Comparison of ENCODE assay signal across 19 mouse cellular contexts in genomic region chr10:62020068-62020620, GRCm38 (mm10). TPM values are rescaled to one million over a fixed set of nuclear protein-coding genes. Genes with fewer than 3 reads are reported as not detected.
DNase-seq lines count a peak whose midpoint lies in the region; ATAC-seq and TF ChIP-seq lines count a peak whose summit lies in the region.
"Had no signal": no experiment of that assay in that cellular context is flagged by ENCODE, and none has a peak within 500 bp of the region (broad histone marks: within the 10 kb centered on the region; RNA-seq: fewer than 3 reads in every experiment).

No protein-coding gene starts in this region.

- no peak for TF ChIP-seq CTCF in kidney, postnatal 0 days (IDR thresholded peaks at IDR 0.05; ENCODE audit: low read depth)
- TF ChIP-seq CTCF in stomach, postnatal 0 days (IDR thresholded peaks at IDR 0.05; ENCODE audit: low read depth) = no peak

- no peaks in the 10 kb centered on the region for H3K27me3 ChIP-seq in kidney, postnatal 0 days (ENCODE audit: insufficient read depth, low read length)
- no peaks in the 10 kb centered on the region for H3K27me3 ChIP-seq in stomach, embryonic 14.5 days (ENCODE audit: control insufficient read depth, insufficient read depth, low read length)
- no peaks in the 10 kb centered on the region for H3K27me3 ChIP-seq in stomach, postnatal 0 days (ENCODE audit: control insufficient read depth, insufficient read depth, low read length)
- H3K27me3 ChIP-seq in embryonic facial prominence, embryonic 12.5 days = no peaks in the 10 kb centered on the region
- H3K27me3 ChIP-seq: hindbrain, embryonic 12.5 days; kidney, embryonic 15.5 days had no signal

- no peak overlapping the region for H3K4me2 ChIP-seq in kidney, postnatal 0 days (ENCODE audit: low read length)
- no peak overlapping the region for H3K4me2 ChIP-seq in stomach, embryonic 14.5 days (replicated peaks; ENCODE audit: low read depth, low read length)
- no peak overlapping the region for H3K4me2 ChIP-seq in stomach, postnatal 0 days (replicated peaks; ENCODE audit: low read depth)
- H3K4me2 ChIP-seq in embryonic facial prominence, embryonic 12.5 days (replicated peaks) = no peak overlapping the region
- H3K4me2 ChIP-seq: heart, embryonic 12.5 days; hindbrain, embryonic 12.5 days; kidney, embryonic 15.5 days had no signal

- H3K4me1 ChIP-seq in kidney, postnatal 0 days (replicated peaks; ENCODE audit: insufficient read depth, low read length) = no peaks in the 10 kb centered on the region; the same call in none of the 2 replicates
- no peaks in the 10 kb centered on the region for H3K4me1 ChIP-seq in stomach, embryonic 14.5 days (ENCODE audit: control insufficient read depth, insufficient read depth, low read length)
- no peaks in the 10 kb centered on the region for H3K4me1 ChIP-seq in stomach, postnatal 0 days (replicated peaks; ENCODE audit: control insufficient read depth, insufficient read depth)
- peaks cover 26% of the 10 kb centered on the region for H3K4me1 ChIP-seq in embryonic facial prominence, embryonic 12.5 days

- DNase-seq in kidney, postnatal 0 days (ENCODE audit: low spot score) = peak; percentile 11
- no peak for DNase-seq in kidney, adult 8-10 months
- no peak for DNase-seq in stomach, postnatal 0 days (ENCODE audit: low spot score)
- DNase-seq in heart, adult 8-10 months (ENCODE audit: low spot score) = no peak
- no peak for DNase-seq in spleen, adult 18-20 months
- no peak for DNase-seq in kidney, adult 18-20 months
- DNase-seq: cerebellum, adult 11 months; gastrocnemius, postnatal 10 days; liver; thymus, adult 18-20 months had no signal

- WGBS in kidney, postnatal 0 days = 41% methylated on average over 7 of the region's 7 CpGs
- 15% methylated on average over 7 of the region's 7 CpGs for WGBS in stomach, embryonic 14.5 days
- WGBS in stomach, postnatal 0 days = 29% methylated on average over 6 of the region's 7 CpGs
- WGBS in embryonic facial prominence, embryonic 12.5 days = 21% methylated on average over 7 of the region's 7 CpGs

- ATAC-seq in kidney, postnatal 0 days (replicated peaks; ENCODE audit: low FRiP score, low read depth) = no peak
- peak; percentile 24; the same call in 1 of the 2 replicates for ATAC-seq in stomach, embryonic 14.5 days (ENCODE audit: insufficient number of reproducible peaks, insufficient read depth, low FRiP score, low read depth)
- ATAC-seq in stomach, postnatal 0 days (ENCODE audit: low FRiP score, low TSS enrichment) = no peak
- peak; percentile 52; the same call in 1 of the 2 replicates for ATAC-seq in embryonic facial prominence, embryonic 12.5 days (ENCODE audit: insufficient number of reproducible peaks, insufficient read depth, low FRiP score, low TSS enrichment)
- ATAC-seq: forebrain, embryonic 14.5 days; midbrain, embryonic 16.5 days had no signal

- H3K27ac ChIP-seq in kidney, postnatal 0 days = no peak overlapping the region
- H3K27ac ChIP-seq in stomach, embryonic 14.5 days (ENCODE audit: low read length) = 0 out of 2 replicates have a peak overlapping the region, but pooled peaks have one; percentile 15
- no peak overlapping the region for H3K27ac ChIP-seq in stomach, postnatal 0 days (replicated peaks)
- no peak overlapping the region for H3K27ac ChIP-seq in embryonic facial prominence, embryonic 12.5 days
- H3K27ac ChIP-seq: hindbrain, embryonic 12.5 days; kidney, embryonic 15.5 days; layer of hippocampus, adult 2 months had no signal

- H3K9ac ChIP-seq in kidney, postnatal 0 days (ENCODE audit: low read depth, low read length) = no peak overlapping the region
- no peak overlapping the region for H3K9ac ChIP-seq in stomach, embryonic 14.5 days (replicated peaks; ENCODE audit: low read depth, low read length)
- no peak overlapping the region for H3K9ac ChIP-seq in stomach, postnatal 0 days (ENCODE audit: low read length)
- H3K9ac ChIP-seq in embryonic facial prominence, embryonic 12.5 days = no peak overlapping the region
- H3K9ac ChIP-seq: heart, embryonic 12.5 days; hindbrain, embryonic 12.5 days; kidney, embryonic 15.5 days had no signal

- no peak for TF ChIP-seq EP300 in stomach, postnatal 0 days (optimal IDR thresholded peaks at IDR 0.05)

- no peak overlapping the region for H3K4me3 ChIP-seq in kidney, postnatal 0 days (replicated peaks; ENCODE audit: low read depth, low read length)
- H3K4me3 ChIP-seq in stomach, embryonic 14.5 days (ENCODE audit: low read depth, low read length) = no peak overlapping the region
- H3K4me3 ChIP-seq in stomach, postnatal 0 days (ENCODE audit: low read depth, low read length) = no peak overlapping the region
- H3K4me3 ChIP-seq in embryonic facial prominence, embryonic 12.5 days = no peak overlapping the region
- H3K4me3 ChIP-seq: heart, embryonic 12.5 days; hindbrain, embryonic 12.5 days; kidney, embryonic 15.5 days; layer of hippocampus, adult 2 months had no signal

- no peaks in the 10 kb centered on the region for H3K9me3 ChIP-seq in kidney, postnatal 0 days (replicated peaks; ENCODE audit: low read length)
- H3K9me3 ChIP-seq in stomach, embryonic 14.5 days (ENCODE audit: control insufficient read depth, low read depth, low read length) = no peaks in the 10 kb centered on the region
- no peaks in the 10 kb centered on the region for H3K9me3 ChIP-seq in stomach, postnatal 0 days (ENCODE audit: control insufficient read depth, low read length)
- no peaks in the 10 kb centered on the region for H3K9me3 ChIP-seq in embryonic facial prominence, embryonic 12.5 days
- H3K9me3 ChIP-seq: heart, embryonic 12.5 days; kidney, embryonic 15.5 days had no signal

- no peaks in the 10 kb centered on the region for H3K36me3 ChIP-seq in kidney, postnatal 0 days (ENCODE audit: insufficient read depth, low read length)
- H3K36me3 ChIP-seq in stomach, embryonic 14.5 days (ENCODE audit: control insufficient read depth, insufficient read depth, low read length) = no peaks in the 10 kb centered on the region
- H3K36me3 ChIP-seq in stomach, postnatal 0 days (ENCODE audit: control insufficient read depth, insufficient read depth, low read length) = no peaks in the 10 kb centered on the region
- H3K36me3 ChIP-seq in embryonic facial prominence, embryonic 12.5 days = no peaks in the 10 kb centered on the region
- H3K36me3 ChIP-seq: heart, embryonic 12.5 days; hindbrain, embryonic 12.5 days; kidney, embryonic 15.5 days had no signal

RNA-seq across cellular contexts. Expression of gene Col13a1, which starts 41.2 kb away (rescaled TPM):
- 5.8 and 7.3 TPM in 2 replicates for polyA plus RNA-seq in kidney, postnatal 0 days (2015; fragmentation: Nextera tagmentation; extraction: Ambion mirVana)
- 2.3 and 2.6 TPM in 2 replicates for polyA plus RNA-seq in stomach, embryonic 14.5 days (2014; fragmentation: Nextera tagmentation; extraction: Ambion mirVana)
- polyA plus RNA-seq in stomach, postnatal 0 days (2015; fragmentation: Nextera tagmentation; extraction: Ambion mirVana) = 2.3 and 3.3 TPM in 2 replicates
- 6.9 and 8.4 TPM in 2 replicates for polyA plus RNA-seq in embryonic facial prominence, embryonic 12.5 days (2016; fragmentation: Nextera tagmentation; extraction: Ambion mirVana)
- under 1 TPM; 0.49 to 0.72 (median 0.57) TPM for total RNA-seq in heart, adult 8-10 months (2022)
- polyA plus RNA-seq: C2C12 had no signal

Comparison
In these comparisons a context has a peak if more than half of its experiments do, and no peak if none do; other contexts are left out.
1. ATAC-seq: peak in stomach, embryonic 14.5 days (single experiment) and embryonic facial prominence, embryonic 12.5 days (single experiment); none in kidney, postnatal 0 days (single experiment) and stomach, postnatal 0 days (single experiment).